Mouse (Mus musculus): ENCODE data around the gene Thoc6.

Thoc6 gene

GRCm38 (mm10) chr17:23673424-23674073 lies at the start of gene Thoc6, which contains the start of gene Hcfc1r1:
Gene Thoc6, minus strand, starts transcription at chr17:23673882.
Gene Hcfc1r1, plus strand, starts transcription at chr17:23673596.
- peak; percentile 87 for DNase-seq (ENCODE audit: low read depth, low spot score)

- no peak for DNase-seq (ENCODE audit: low read depth, low spot score)
Measured at GRCm38 (mm10) chr17:23722376-23723125, 48.9 kb upstream of the Thoc6 start, which contains the start of gene 1520401A03Rik. Gene 1520401A03Rik, minus strand, starts transcription at chr17:23722783.

GRCm38 (mm10) chr17:23721886-23722285 lies 48.2 kb upstream of the Thoc6 start:
- no peak for DNase-seq (ENCODE audit: low read depth, low spot score)

- no peak for DNase-seq (ENCODE audit: low read depth, low spot score)
Measured at GRCm38 (mm10) chr17:23719455-23719854, 45.8 kb upstream of the Thoc6 start.

GRCm38 (mm10) chr17:23717003-23717402 lies 43.3 kb upstream of the Thoc6 start:
- no peak for DNase-seq (ENCODE audit: low read depth, low spot score)

GRCm38 (mm10) chr17:23706212-23706611 lies 32.5 kb upstream of the Thoc6 start:
- DNase-seq (ENCODE audit: low read depth, low spot score), result peak; percentile 72

- no peak for DNase-seq (ENCODE audit: low read depth, low spot score)
Measured at GRCm38 (mm10) chr17:23705525-23706104, 31.9 kb upstream of the Thoc6 start.

GRCm38 (mm10) chr17:23704741-23705140 lies 31.1 kb upstream of the Thoc6 start:
- no peak for DNase-seq (ENCODE audit: low read depth, low spot score)

- DNase-seq (ENCODE audit: low read depth, low spot score), result no peak
Measured at GRCm38 (mm10) chr17:23703301-23703700, 29.6 kb upstream of the Thoc6 start.

GRCm38 (mm10) chr17:23700079-23700478 lies 26.4 kb upstream of the Thoc6 start:
- peak; percentile 78 for DNase-seq (ENCODE audit: low read depth, low spot score)

- no peak for DNase-seq (ENCODE audit: low read depth, low spot score)
Measured at GRCm38 (mm10) chr17:23699131-23700077, 25.7 kb upstream of the Thoc6 start.

- no peak for DNase-seq (ENCODE audit: low read depth, low spot score)
Measured at GRCm38 (mm10) chr17:23695801-23696200, 22.1 kb upstream of the Thoc6 start.

GRCm38 (mm10) chr17:23694491-23694890 lies 20.8 kb upstream of the Thoc6 start:
- no peak for DNase-seq (ENCODE audit: low read depth, low spot score)

- no peak for DNase-seq (ENCODE audit: low read depth, low spot score)
Measured at GRCm38 (mm10) chr17:23683856-23684672, 10.4 kb upstream of the Thoc6 start, which contains the start of gene Cldn9. Gene Cldn9, minus strand, starts transcription at chr17:23684026.

GRCm38 (mm10) chr17:23683226-23683625 lies 9.5 kb upstream of the Thoc6 start:
- no peak for DNase-seq (ENCODE audit: low read depth, low spot score)

- no peak for DNase-seq (ENCODE audit: low read depth, low spot score)
Measured at GRCm38 (mm10) chr17:23682530-23682929, 8.8 kb upstream of the Thoc6 start.

- no peak for DNase-seq (ENCODE audit: low read depth, low spot score)
Measured at GRCm38 (mm10) chr17:23682092-23682491, 8.4 kb upstream of the Thoc6 start.

GRCm38 (mm10) chr17:23681086-23681485 lies 7.4 kb upstream of the Thoc6 start:
- DNase-seq (ENCODE audit: low read depth, low spot score), result no peak

- no peak for DNase-seq (ENCODE audit: low read depth, low spot score)
Measured at GRCm38 (mm10) chr17:23680336-23680735, 6.7 kb upstream of the Thoc6 start.

- no peak for DNase-seq (ENCODE audit: low read depth, low spot score)
Measured at GRCm38 (mm10) chr17:23679127-23679835, 5.6 kb upstream of the Thoc6 start, which contains the start of gene Cldn6. Gene Cldn6, plus strand, starts transcription at chr17:23679249.
